Mouse (Mus musculus) heart, postnatal 0 days (tissue): ENCODE data around the gene Cep104. TPM values are rescaled to one million over a fixed set of nuclear protein-coding genes. Genes with fewer than 3 reads are reported as not detected.

Experiments used
- ATAC-seq: fragments of 200-750 bp; cut with Nextera tagmentation; 2 replicates; pipeline ENCODE4 v1.8.0; 2017; ENCODE audit warnings: low read depth, moderate number of reproducible peaks, moderate library complexity; ENCODE audit not compliant: insufficient read depth
- DNase-seq: peaks from one replicate; pipeline ENCODE4 v3.0.0-alpha.2; 2016; ENCODE audit warnings: low spot score
- H3K27ac ChIP-seq: fragments of 300-500 bp; sonication (generic); 2 replicates; pipeline ENCODE4 v1.5.1; 2014; ENCODE audit warnings: low read depth, mild to moderate bottlenecking
- H3K27me3 ChIP-seq: fragments of 300-500 bp; sonication (generic); 2 replicates; pipeline ENCODE4 v1.6.1; 2014; ENCODE audit warnings: low read length, mixed read lengths; ENCODE audit not compliant: control insufficient read depth, insufficient read depth
- H3K36me3 ChIP-seq: fragments of 300-500 bp; sonication (generic); replicated peaks from 2 replicates; pipeline ENCODE4 v1.6.1; 2014; ENCODE audit warnings: low read length, mixed read lengths; ENCODE audit not compliant: control insufficient read depth, insufficient read depth
- H3K4me1 ChIP-seq: fragments of 300-500 bp; sonication (generic); 2 replicates; pipeline ENCODE4 v1.6.1; 2014; ENCODE audit warnings: antibody characterized with exemption; ENCODE audit not compliant: control insufficient read depth, insufficient read depth
- H3K4me2 ChIP-seq: fragments of 300-500 bp; sonication (generic); 2 replicates; pipeline ENCODE4 v1.6.1; 2014; ENCODE audit warnings: low read depth, mild to moderate bottlenecking, low read length, moderate library complexity
- H3K4me3 ChIP-seq: fragments of 300-500 bp; sonication (generic); 2 replicates; pipeline ENCODE4 v1.5.1; 2014; ENCODE audit warnings: low read depth, low read length
- H3K9ac ChIP-seq: fragments of 300-500 bp; sonication (generic); replicated peaks from 2 replicates; pipeline ENCODE4 v1.6.1; 2014; ENCODE audit warnings: low read depth, low read length, mixed read lengths
- H3K9me3 ChIP-seq: fragments of 300-500 bp; sonication (generic); replicated peaks from 2 replicates; pipeline ENCODE4 v1.6.1; 2016; ENCODE audit warnings: low read length; ENCODE audit not compliant: control insufficient read depth
- CTCF ChIP-seq: IDR thresholded peaks from 2 replicates; pipeline ENCODE4 v1.5.1; 2016; ENCODE audit warnings: antibody characterized with exemption, control low read depth, low read depth
- EP300 ChIP-seq: IDR thresholded peaks from 2 replicates; pipeline ENCODE4 v1.6.1; 2016; ENCODE audit warnings: antibody characterized with exemption, low read depth
- WGBS: fragments of 180-500 bp; shearing (Covaris S2); extraction: QIAGEN DNeasy Blood & Tissue Kit; methylation state at CpG from one replicate; pipeline ENCODE4 v1.1.7; 2014; 5-methylcytosine and 5-hydroxymethylcytosine counted together
- polyA plus RNA-seq: library from polyadenylated mRNA; unstranded; fragments of >200 nt; fragmentation: Nextera tagmentation; extraction: Ambion mirVana; gene quantifications from 2 replicates; pipeline ENCODE4 v1.2.1, GENCODE M21; 2015
- total RNA-seq: library from RNA; depleted of rRNA; stranded (reverse); fragments of >200 nt; gene quantifications from 2 replicates; pipeline ENCODE4 v1.2.3, GENCODE M21; 2014; ENCODE audit warnings: low replicate concordance; rRNA removed

Cep104 gene
- total RNA-seq (9.2 and 13.4 TPM in 2 replicates), polyA plus RNA-seq (10.0 and 11.3 TPM in 2 replicates)

- peak; percentile 90 for DNase-seq
- peak within 1 kb of the TSS; percentile 98 for H3K4me2 ChIP-seq
- peaks cover 10% of the 10 kb centered on the region; the same call in 1 of the 2 replicates for H3K4me1 ChIP-seq
- H3K27ac ChIP-seq, result peak within 1 kb of the TSS; percentile 43; the same call in 1 of the 2 replicates
- H3K9me3 ChIP-seq, result no peaks in the 10 kb centered on the region
- TF ChIP-seq EP300 (no peak), CTCF (no peak)
- H3K36me3 ChIP-seq, result peaks cover 28% of the 10 kb centered on the region
- peak within 1 kb of the TSS; percentile 82 for H3K9ac ChIP-seq
- peak; percentile 99 for ATAC-seq
- H3K4me3 ChIP-seq, result peak within 1 kb of the TSS; percentile 84
- 1% methylated on average over 68 of the region's 68 CpGs for WGBS
- no peaks in the 10 kb centered on the region for H3K27me3 ChIP-seq
These were observed at the start of gene Cep104, which contains the start of gene Dffb for GRCm38 (mm10) chr4:153974431-153975291. Gene Cep104 (plus strand): TSS chr4:153975194. Gene Dffb (minus strand): TSS chr4:153975126.

- H3K4me1 ChIP-seq, result no peaks in the 10 kb centered on the region
- H3K27me3 ChIP-seq, result no peaks in the 10 kb centered on the region
- H3K4me3 ChIP-seq, result no peak overlapping the region
- DNase-seq (no peak), ATAC-seq (no peak)
- H3K36me3 ChIP-seq, result no peaks in the 10 kb centered on the region
- 79% methylated on average over 11 of the region's 11 CpGs for WGBS
- no peak for TF ChIP-seq CTCF
- TF ChIP-seq EP300, result no peak
- no peaks in the 10 kb centered on the region for H3K9me3 ChIP-seq
- H3K9ac ChIP-seq, result no peak overlapping the region
- no peak overlapping the region for H3K27ac ChIP-seq
- no peak overlapping the region for H3K4me2 ChIP-seq
These were observed 46.2 kb upstream of the Cep104 start for GRCm38 (mm10) chr4:153928772-153929299.

DNA sequence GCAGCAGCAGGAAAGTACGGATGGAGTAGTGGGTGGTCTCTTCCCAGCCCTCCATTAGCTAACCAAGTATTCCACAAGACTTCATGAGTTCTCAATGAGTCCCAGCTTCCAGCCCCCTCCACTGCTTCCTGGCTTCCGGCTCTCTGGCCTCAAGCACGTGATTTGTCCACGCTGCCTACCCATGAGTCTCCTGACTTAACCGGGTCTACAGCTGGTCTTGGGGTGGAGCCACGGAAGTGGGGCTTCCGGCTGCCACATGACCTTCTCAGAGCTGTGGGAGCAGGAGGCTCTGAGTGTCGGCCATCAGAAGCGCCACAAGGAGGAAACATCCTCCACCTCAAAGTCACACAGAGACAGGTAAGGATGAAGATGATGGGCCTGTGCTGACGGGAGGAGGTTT, 45.6 kb upstream of the Cep104 start:
- DNase-seq, result no peak
- Histone ChIP-seq H3K4me2 (no peak overlapping the region), H3K9ac (no peak overlapping the region), H3K4me1 (no peaks in the 10 kb centered on the region), H3K27ac (no peak overlapping the region), H3K9me3 (no peaks in the 10 kb centered on the region), H3K36me3 (no peaks in the 10 kb centered on the region), H3K27me3 (no peaks in the 10 kb centered on the region), H3K4me3 (no peak overlapping the region)
- TF ChIP-seq CTCF (no peak), EP300 (no peak)
- ATAC-seq, result no peak
- 65% methylated on average over 10 of the region's 10 CpGs for WGBS

GRCm38 (mm10) chr4:153929921-153930320, 45.1 kb upstream of the Cep104 start:
- DNase-seq (no peak), ATAC-seq (no peak)
- 62% methylated on average over 4 of the region's 4 CpGs for WGBS
- no peak overlapping the region for H3K4me3 ChIP-seq
- no peak overlapping the region for H3K27ac ChIP-seq
- H3K36me3 ChIP-seq, result no peaks in the 10 kb centered on the region
- TF ChIP-seq EP300 (no peak), CTCF (no peak)
- no peak overlapping the region for H3K9ac ChIP-seq
- no peaks in the 10 kb centered on the region for H3K9me3 ChIP-seq
- H3K27me3 ChIP-seq, result no peaks in the 10 kb centered on the region
- no peak overlapping the region for H3K4me2 ChIP-seq
- H3K4me1 ChIP-seq, result no peaks in the 10 kb centered on the region

DNA sequence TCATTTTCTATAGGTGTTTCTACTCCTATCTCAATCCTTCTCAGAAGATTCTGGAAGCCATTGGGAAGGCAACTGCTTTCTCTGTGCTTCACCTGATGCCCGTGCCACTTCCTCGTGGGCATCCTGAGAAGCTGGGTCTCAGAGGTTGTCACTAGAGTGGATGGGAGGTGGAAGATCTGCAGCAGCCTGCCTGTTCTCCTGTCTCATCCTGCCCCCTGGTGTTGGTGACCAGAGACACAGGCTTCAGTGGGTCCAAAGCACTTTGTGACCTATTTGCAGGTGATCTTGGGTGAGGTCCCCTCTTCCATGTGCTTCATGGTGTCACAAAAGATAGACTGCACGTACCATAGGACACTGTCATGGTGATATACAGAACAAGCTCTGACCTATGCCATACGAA, 31.8 kb upstream of the Cep104 start:
- H3K4me3 ChIP-seq, result no peak overlapping the region
- H3K9ac ChIP-seq, result no peak overlapping the region
- H3K27ac ChIP-seq, result no peak overlapping the region
- H3K9me3 ChIP-seq, result no peaks in the 10 kb centered on the region
- H3K27me3 ChIP-seq, result peaks cover 18% of the 10 kb centered on the region; the same call in 1 of the 2 replicates
- H3K4me1 ChIP-seq, result no peaks in the 10 kb centered on the region
- no peak overlapping the region for H3K4me2 ChIP-seq
- DNase-seq (no peak), ATAC-seq (no peak)
- TF ChIP-seq CTCF (peak; percentile 63), EP300 (no peak)
- no peaks in the 10 kb centered on the region for H3K36me3 ChIP-seq
- WGBS, result 51% methylated on average over 4 of the region's 4 CpGs
